Mouse (Mus musculus): ENCODE measurements around the gene Sfxn5.

GRCm38 (mm10) chr6:85320445-85320866 is 12.8 kb downstream of the Sfxn5 start:
- TF ChIP-seq POLR2A (IDR thresholded peaks at IDR 0.05; ENCODE audit: borderline replicate concordance, extremely low read depth, insufficient read depth, insufficient read length, poor library complexity, severe bottlenecking) (no peak), CTCF (IDR thresholded peaks at IDR 0.05; ENCODE audit: borderline replicate concordance, extremely low read depth, insufficient read depth, insufficient read length) (no peak)
